Mouse (Mus musculus): ENCODE results near the gene Olfr551.

- TF ChIP-seq CTCF (IDR thresholded peaks at IDR 0.05) (no peak), POLR2A (IDR thresholded peaks at IDR 0.05; ENCODE audit: insufficient read depth, low read depth, low read length) (no peak), EP300 (IDR thresholded peaks at IDR 0.05; ENCODE audit: insufficient read depth, low read depth, low read length) (no peak)
These were observed 20.5 kb downstream of the Olfr551 start, which contains the start of gene Olfr550 for GRCm38 (mm10) chr7:102571142-102571541.

Measured in heart, adult 2 months (tissue).